Mouse (Mus musculus): ENCODE measurements around the gene Epdr1.
"Not testable (repeated sequence)": the region's sequence is repeated elsewhere in the genome, so short reads cannot be mapped to it uniquely, and the experiment has no call there.

The Epdr1 gene

DNA sequence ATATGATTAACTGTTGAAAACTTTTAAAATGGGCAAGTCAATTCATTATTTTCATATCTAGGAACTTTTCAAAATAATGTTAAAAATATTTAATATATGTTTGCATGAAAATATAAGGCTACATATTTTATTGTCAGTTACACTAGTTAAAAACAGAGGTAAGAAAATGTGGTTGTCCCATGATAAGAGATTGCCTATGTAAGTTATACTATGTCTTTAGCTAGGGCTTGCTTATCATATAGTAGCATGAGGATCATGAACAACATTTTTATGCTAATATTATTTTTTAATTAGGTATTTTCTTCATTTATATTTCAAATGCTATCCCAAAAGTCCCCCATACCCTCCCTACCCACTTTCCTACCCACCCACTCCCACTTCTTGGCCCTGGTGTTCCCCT, 14.8 kb downstream of the Epdr1 start:
- DNase-seq (ENCODE audit: low read depth, low spot score) = no peak

DNA sequence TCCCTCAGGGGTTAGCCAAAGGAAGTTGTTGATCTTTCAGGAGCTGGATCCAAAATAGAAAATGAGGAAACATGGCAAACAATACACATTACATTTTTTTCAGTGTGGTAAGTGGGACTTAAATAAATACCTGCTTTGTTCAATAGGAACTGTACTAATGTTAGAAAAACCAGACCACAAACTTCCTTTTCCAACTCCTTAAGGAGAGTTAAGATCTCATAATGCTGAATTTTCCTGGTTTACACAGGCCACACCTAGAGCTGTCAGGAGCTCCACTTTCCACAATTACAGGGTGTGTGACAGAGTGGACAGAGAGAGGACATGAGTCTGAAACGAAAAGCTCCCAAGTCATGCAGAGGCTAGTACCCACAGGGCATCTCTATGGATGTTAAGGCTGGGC, 16.0 kb downstream of the Epdr1 start:
- DNase-seq (ENCODE audit: low read depth, low spot score) = no peak

DNA sequence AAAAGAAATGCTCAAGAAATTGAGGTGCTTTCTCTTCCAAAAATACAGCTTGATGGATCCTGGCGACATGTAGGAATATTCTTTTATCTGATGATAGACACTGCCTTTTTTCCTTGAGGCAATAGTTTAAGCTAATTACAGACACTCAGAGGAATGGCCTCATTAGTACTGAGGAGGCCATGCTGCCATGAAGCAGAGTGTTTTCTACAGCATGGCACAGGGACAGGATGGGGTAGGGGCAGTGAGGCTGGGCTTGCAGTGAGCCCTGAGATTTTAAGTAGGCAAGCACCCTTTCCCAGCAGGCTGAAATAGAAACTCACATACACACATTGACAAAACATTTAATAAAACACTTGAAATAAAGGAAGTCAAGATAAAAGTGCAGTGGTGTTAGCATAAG, 17.2 kb downstream of the Epdr1 start:
- DNase-seq (ENCODE audit: low read depth, low spot score) = no peak

DNA sequence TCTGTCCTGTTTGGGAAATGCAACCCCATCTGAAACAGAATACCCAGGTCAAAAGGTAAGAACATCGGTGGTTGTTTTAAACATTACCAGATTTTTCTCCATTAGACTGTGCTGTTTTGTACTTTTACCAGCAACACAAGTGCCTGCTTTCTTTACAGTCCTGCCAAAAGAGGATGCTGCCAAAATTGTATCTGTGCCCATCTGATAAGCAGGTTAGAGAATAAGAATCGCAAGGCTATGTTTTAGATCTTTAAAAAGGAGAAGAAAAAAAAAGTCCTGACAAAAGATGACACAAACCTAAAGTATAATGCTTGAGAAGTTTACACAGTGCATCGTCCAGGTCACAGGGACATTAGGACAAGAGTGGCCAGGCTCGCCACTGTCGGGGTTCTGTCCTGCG, 20.5 kb downstream of the Epdr1 start:
- no peak for DNase-seq (ENCODE audit: low read depth, low spot score)

DNA sequence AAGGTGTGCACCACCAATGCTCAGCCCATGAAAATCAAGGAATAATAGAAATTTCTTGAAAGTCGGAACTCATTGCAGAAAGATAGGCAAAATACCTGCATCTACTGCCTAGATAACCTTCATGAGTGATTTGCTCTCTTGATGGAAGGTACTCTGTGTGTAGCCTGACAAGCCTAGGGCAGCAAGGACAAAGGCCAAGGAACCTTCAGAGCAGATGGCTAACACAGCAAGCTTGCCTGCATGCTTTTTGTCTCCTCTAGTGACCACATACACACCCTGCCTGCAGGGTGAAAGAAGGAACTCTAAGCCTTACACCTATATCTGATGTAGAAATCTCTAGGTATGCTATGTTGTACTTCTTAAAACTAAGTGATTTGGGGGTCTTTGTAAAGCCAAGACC, 24.6 kb downstream of the Epdr1 start:
- DNase-seq (ENCODE audit: low read depth, low spot score) = no peak

DNA sequence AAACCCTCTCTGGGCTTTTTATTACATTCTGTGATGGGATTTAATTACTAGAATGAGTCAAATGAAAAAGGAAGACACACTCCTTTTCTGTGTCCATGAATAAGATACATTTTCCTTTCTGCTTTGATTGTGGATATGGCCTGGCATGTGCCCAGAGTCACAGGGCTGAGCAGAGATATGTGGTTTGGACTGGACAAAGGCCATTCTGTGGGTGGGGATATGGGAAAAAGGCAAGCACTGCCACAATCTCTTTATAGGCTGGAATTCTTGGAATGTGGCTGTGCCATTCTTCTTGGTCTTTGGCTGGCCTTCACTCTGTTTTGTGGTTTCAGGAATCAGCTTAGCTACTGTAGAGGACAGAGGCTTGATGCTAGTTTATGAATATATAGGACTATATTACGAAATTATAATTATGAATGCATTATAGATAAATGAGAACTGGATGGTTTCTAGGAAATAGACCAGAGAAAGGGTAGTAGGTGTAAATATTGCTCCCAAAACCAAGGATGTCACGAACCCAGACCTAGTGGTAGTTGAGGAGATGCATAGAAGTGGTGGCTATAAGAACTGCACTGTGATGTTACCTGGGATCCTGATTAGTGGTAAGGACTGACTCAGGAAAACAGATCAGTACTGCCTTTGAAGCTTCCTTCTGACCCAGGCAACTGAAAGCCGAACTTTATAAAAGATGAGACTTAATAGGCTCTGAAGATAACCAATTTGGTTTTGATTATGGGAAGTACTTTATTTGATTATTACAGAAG, 28.5 kb downstream of the Epdr1 start:
- DNase-seq (ENCODE audit: low read depth, low spot score) = peak; percentile 2

DNA sequence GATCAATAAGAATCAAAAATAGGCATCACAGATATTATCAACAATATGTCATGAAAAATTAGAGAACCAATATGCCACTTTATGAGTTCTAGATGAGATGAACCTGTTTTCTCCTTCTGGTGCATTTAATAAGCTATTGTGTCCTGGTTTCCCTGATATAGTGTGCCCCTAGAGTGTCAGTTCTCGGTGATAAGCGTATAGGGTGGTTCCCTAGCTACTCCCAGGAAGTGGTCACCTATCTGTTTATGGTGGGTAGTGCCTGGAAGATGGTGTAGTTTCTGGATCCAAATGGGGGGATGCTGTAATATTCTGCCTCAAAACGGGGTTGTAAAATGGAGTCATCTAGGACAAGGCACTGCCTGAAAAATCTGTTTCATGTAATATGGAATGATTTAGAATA, 43.8 kb downstream of the Epdr1 start:
- DNase-seq (ENCODE audit: low read depth, low spot score) = no peak

DNA sequence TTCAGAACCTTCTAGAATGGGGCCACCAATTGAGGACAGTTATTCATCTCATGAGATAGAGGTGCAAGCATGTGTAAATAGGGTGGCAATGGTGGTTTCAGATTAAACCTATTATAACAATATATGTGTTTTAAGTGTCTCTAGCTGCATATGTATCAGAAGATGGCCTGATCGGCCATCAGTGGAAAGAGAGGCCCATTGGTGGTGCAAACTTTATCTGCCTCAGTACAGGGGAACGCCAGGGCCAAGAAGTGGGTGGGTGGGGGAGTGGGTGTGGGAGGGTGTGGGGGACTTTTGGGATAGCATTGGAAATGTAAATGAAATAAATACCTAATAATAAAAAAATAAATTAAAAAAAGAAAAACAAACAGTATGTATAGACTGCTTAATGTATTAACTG, 45.0 kb downstream of the Epdr1 start:
- not testable (repeated sequence) for DNase-seq (ENCODE audit: low read depth, low spot score)

DNA sequence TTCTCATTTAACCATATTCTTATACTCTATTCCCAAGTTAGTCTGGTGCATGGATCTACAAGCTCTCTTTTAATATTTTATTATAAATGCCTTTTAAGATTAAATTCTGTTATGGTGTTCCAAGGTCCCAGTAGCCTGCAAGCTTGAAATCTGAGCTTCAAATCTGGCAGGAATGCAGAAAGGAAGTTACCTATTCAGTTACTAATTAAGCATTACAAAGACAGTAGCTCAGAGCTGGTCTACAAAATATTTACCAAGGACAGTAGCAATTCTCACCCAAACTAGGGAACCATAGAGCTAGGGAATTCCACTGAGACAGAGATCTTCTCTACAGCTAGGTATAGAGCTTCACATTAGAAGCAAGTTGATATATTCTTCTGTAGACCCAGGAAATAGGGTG, 49.6 kb downstream of the Epdr1 start:
- not testable (repeated sequence) for DNase-seq (ENCODE audit: low read depth, low spot score)

DNA sequence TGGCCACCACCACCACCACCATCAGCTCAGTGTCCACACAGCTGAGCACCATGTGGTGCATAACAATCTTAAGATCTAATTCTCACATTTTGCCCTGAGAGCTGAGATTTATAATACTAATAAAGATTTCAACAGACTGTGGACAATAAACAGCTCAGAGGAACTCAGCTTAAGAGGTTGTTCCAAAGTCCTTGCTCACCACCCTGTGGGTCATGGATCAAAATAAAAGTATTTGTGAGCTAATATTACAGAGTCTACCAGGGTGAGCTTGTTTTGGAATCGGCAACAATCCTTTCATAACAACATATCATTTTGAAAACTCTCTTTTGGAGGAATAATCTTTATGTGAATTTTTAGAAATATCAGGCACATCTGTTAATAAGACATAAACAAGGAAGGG, 57.2 kb downstream of the Epdr1 start:
- no peak for DNase-seq (ENCODE audit: low read depth, low spot score)

DNA sequence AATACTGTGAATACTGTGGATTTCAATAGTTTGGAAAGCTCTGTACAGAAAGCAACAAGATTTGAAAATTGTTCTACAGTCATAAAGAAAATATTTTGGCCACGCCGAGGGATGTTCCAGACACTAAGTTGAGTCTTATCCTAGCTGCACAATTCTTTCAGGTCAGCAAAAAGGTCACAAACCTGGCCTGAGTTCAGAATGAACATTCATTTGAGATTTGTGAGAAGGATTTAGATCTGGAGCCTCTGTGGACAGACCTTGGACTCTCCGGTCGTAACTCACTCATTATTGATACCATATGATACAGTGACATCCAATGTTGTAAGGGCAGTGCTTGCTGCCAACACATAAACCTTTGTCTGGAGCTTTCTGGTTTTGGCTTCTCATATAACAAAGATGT, 64.3 kb downstream of the Epdr1 start:
- DNase-seq (ENCODE audit: low read depth, low spot score) = peak; percentile 7

Data from mesoderm, embryonic 11.5 days (tissue).